In the genomic region with DNA sequence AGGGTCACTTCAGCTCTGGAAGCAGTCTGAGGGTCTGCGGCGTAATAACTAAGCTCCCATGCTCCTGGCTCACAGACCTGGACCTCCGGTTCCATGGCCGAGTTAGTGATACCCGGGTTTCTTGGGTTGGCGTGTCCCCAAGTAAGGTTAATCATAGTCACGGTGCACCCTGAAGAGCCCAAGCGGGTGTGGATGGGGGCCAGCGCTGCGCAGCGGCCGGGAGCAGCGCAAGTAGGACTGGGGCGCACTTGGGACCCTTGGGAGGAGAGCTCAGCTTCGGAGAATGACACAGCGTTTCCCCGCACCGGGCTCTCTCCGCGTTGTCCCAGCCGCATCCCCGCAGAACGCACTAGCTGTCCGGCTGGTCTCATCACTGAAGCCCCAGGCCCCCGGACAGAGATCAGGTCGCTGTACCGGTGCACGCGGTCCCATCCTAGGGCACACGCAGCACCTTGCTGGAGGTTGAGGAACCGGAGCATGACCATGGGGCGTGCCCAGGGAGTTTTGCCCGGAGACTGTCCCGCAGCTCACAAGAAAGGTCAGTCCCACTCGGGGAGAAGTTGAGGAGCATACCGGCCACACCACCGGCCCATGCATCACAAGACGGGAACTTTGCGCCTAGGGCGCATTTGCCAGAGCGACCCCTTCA, we compare ENCODE assay signal across 8 mouse cellular contexts. TPM values are rescaled to one million over a fixed set of nuclear protein-coding genes. Genes with fewer than 3 reads are reported as not detected.
DNase-seq lines count a peak whose midpoint lies in the region; ATAC-seq and TF ChIP-seq lines count a peak whose summit lies in the region.

No protein-coding gene starts in this region.

- peak; percentile 68 for DNase-seq in cerebellum, adult 9-10 months
- no peak for DNase-seq in cerebellum, adult 11 months
- peak; percentile 42 for DNase-seq in embryo, embryonic 10.5 days (ENCODE audit: low spot score)
- no peak for DNase-seq in hindbrain, embryonic 11.5 days (ENCODE audit: low spot score)
- DNase-seq in Muller cell, postnatal 12 days (ENCODE audit: inconsistent ontology term): no peak

- TF ChIP-seq POLR2A in small intestine, adult 2 months (IDR thresholded peaks at IDR 0.05; ENCODE audit: low read depth, low read length): no peak

- ATAC-seq in hindbrain, embryonic 11.5 days (ENCODE audit: low FRiP score): peak; percentile 55
- ATAC-seq in liver, embryonic 15.5 days (ENCODE audit: insufficient read depth): peak; percentile 22

- H3ac ChIP-seq in C2C12 (ENCODE audit: control insufficient read depth, insufficient read length, low read depth): peak overlapping the region; percentile 78

- H3K27me3 ChIP-seq in C2C12 (ENCODE audit: control insufficient read depth, insufficient read depth, insufficient read length): no peaks in the 10 kb centered on the region
- 0 out of 2 replicates have a peak, but pooled peaks cover 5% of the 10 kb centered on the region for H3K27me3 ChIP-seq in hindbrain, embryonic 11.5 days (ENCODE audit: control insufficient read depth, insufficient read depth, low read length)
- peaks cover 30% of the 10 kb centered on the region for H3K27me3 ChIP-seq in liver, embryonic 15.5 days
- H3K27me3 ChIP-seq in small intestine, adult 2 months (ENCODE audit: control insufficient read depth, insufficient read depth, low read length): 0 out of 2 replicates have a peak, but pooled peaks cover 3% of the 10 kb centered on the region

- peak overlapping the region; percentile 94 for H3K4me2 ChIP-seq in hindbrain, embryonic 11.5 days (replicated peaks; ENCODE audit: low read depth, low read length)
- peak overlapping the region; percentile 94 for H3K4me2 ChIP-seq in liver, embryonic 15.5 days

- no peaks in the 10 kb centered on the region for H3K79me3 ChIP-seq in C2C12 (ENCODE audit: low read depth)

- TF ChIP-seq CTCF in C2C12 (IDR thresholded peaks at IDR 0.05; ENCODE audit: control insufficient read depth, insufficient read depth, insufficient read length): no peak
- TF ChIP-seq CTCF in small intestine, adult 2 months (IDR thresholded peaks at IDR 0.05; ENCODE audit: extremely low read depth, insufficient read length, insufficient replicate concordance, low read depth, low read length): no peak

- H3K79me2 ChIP-seq in C2C12 (ENCODE audit: control insufficient read depth, insufficient read depth): no peaks in the 10 kb centered on the region

- H3K9ac ChIP-seq in hindbrain, embryonic 11.5 days (ENCODE audit: low read depth, low read length): peak overlapping the region; percentile 66
- peak overlapping the region; percentile 55 for H3K9ac ChIP-seq in liver, embryonic 15.5 days

- H3K36me3 ChIP-seq in C2C12 (ENCODE audit: control insufficient read depth, insufficient read depth): peaks cover 5% of the 10 kb centered on the region
- H3K36me3 ChIP-seq in hindbrain, embryonic 11.5 days (ENCODE audit: control insufficient read depth, insufficient read depth, low read length): no peaks in the 10 kb centered on the region
- no peaks in the 10 kb centered on the region for H3K36me3 ChIP-seq in liver, embryonic 15.5 days (replicated peaks)
- H3K36me3 ChIP-seq in small intestine, adult 2 months (ENCODE audit: control insufficient read depth, insufficient read depth, low read length): no peaks in the 10 kb centered on the region

- H3K4me3 ChIP-seq in C2C12 (ENCODE audit: insufficient read depth, poor library complexity, severe bottlenecking): peak overlapping the region; percentile 63
- H3K4me3 ChIP-seq in hindbrain, embryonic 11.5 days (ENCODE audit: low read depth, low read length): peak overlapping the region; percentile 59
- peak overlapping the region; percentile 67 for H3K4me3 ChIP-seq in liver, embryonic 15.5 days (replicated peaks)
- H3K4me3 ChIP-seq in small intestine, adult 2 months (ENCODE audit: low read depth, low read length): peak overlapping the region; percentile 73

- H3K4me1 ChIP-seq in hindbrain, embryonic 11.5 days (replicated peaks; ENCODE audit: control insufficient read depth, insufficient read depth, low read length): no peaks in the 10 kb centered on the region
- H3K4me1 ChIP-seq in liver, embryonic 15.5 days (replicated peaks): peaks cover 23% of the 10 kb centered on the region
- no peaks in the 10 kb centered on the region for H3K4me1 ChIP-seq in small intestine, adult 2 months (ENCODE audit: control insufficient read depth, insufficient read depth, insufficient read length, low read length)

- no peak overlapping the region; the same call in 1 of the 2 replicates for H3K27ac ChIP-seq in hindbrain, embryonic 11.5 days (ENCODE audit: low read depth, low read length)
- no peak overlapping the region; the same call in 1 of the 2 replicates for H3K27ac ChIP-seq in liver, embryonic 15.5 days (replicated peaks)
- no peak overlapping the region for H3K27ac ChIP-seq in small intestine, adult 2 months (ENCODE audit: insufficient read depth, low read depth, low read length)

- no peaks in the 10 kb centered on the region for H3K9me3 ChIP-seq in hindbrain, embryonic 11.5 days (ENCODE audit: control insufficient read depth, low read length)
- H3K9me3 ChIP-seq in liver, embryonic 15.5 days (replicated peaks): no peaks in the 10 kb centered on the region

- 1% methylated on average over 41 of the region's 41 CpGs for WGBS in hindbrain, embryonic 11.5 days
- under 1% methylated on average over 41 of the region's 41 CpGs for WGBS in liver, embryonic 15.5 days (ENCODE audit: insufficient replicate concordance)
- 2% methylated on average over 41 of the region's 41 CpGs for WGBS in small intestine, adult 2 months

TF ChIP-seq in C2C12, 6 proteins besides CTCF, POLR2A, EP300 and RAD21:
- TF ChIP-seq MAX (IDR thresholded peaks at IDR 0.05) (no peak), CEBPB (IDR thresholded peaks at IDR 0.05; ENCODE audit: low read depth) (no peak), USF1 (IDR thresholded peaks at IDR 0.05; ENCODE audit: low read depth) (no peak)

RNA-seq across cellular contexts. Expression of gene Sfxn5, which starts 0.7 kb away (rescaled TPM):
- polyA plus RNA-seq in C2C12 (2012; fragmentation: generic; extraction: Trizol): 2.2 TPM
- polyA plus RNA-seq in hindbrain, embryonic 11.5 days (2014; fragmentation: Nextera tagmentation; extraction: Ambion mirVana): 5.1 and 6.2 TPM in 2 replicates
- polyA plus RNA-seq in liver, embryonic 15.5 days (2015; fragmentation: Nextera tagmentation; extraction: Ambion mirVana): 1.6 and 1.9 TPM in 2 replicates
- polyA plus RNA-seq in small intestine, adult 2 months (2012; rRNA removed): 0.63 and 1.0 TPM in 2 replicates

RNA-seq across cellular contexts. Expression of gene Rab11fip5, which starts 42.0 kb away (rescaled TPM):
- 6.6 TPM for polyA plus RNA-seq in C2C12 (2012; fragmentation: generic; extraction: Trizol)
- 4.1 and 4.6 TPM in 2 replicates for polyA plus RNA-seq in hindbrain, embryonic 11.5 days (2014; fragmentation: Nextera tagmentation; extraction: Ambion mirVana)
- 0.86 and 1.3 TPM in 2 replicates for polyA plus RNA-seq in liver, embryonic 15.5 days (2015; fragmentation: Nextera tagmentation; extraction: Ambion mirVana)
- polyA plus RNA-seq in small intestine, adult 2 months (2012; rRNA removed): 3.0 and 3.8 TPM in 2 replicates

Comparison
In these comparisons a context has a peak if more than half of its experiments do, and no peak if none do; other contexts are left out.
1. DNase-seq: peak in cerebellum, adult 9-10 months (single experiment) and embryo, embryonic 10.5 days (single experiment); none in cerebellum, adult 11 months (single experiment), hindbrain, embryonic 11.5 days (single experiment) and Muller cell, postnatal 12 days (single experiment).
2. Peak in every context shown above with its lines, with median percentiles within 50 percentile points of each other: H3K4me3 ChIP-seq.